Mouse (Mus musculus): Measurements from ENCODE around the gene Gpc5. TPM values are rescaled to one million over a fixed set of nuclear protein-coding genes. Genes with fewer than 3 reads are reported as not detected.

The Gpc5 gene
- polyA plus RNA-seq, 1 experiment from 2014 or later, result 15.4 TPM

DNA sequence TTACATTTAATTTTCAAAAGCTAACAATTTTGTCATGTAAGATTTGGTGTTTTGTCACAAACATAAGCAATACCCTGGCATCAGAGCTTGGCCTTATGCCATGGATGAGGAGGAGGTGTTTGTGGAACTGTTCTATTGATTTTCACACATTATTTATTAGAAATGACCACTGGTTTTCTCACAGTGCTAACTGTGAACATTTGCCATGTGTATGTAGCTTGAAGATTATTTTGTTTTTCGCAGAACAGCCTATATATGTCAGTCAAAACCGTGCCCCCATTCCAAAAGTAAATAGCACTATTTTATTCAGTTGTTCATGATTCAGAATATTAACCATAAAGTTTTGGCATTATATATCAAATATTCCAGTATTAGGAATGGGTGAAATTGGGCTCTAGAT, 1216.5 kb downstream of the Gpc5 start:
- no peaks in the 10 kb centered on the region for H3K4me1 ChIP-seq (ENCODE audit: control insufficient read depth, insufficient read depth, low read depth, low read length)
- H3K4me3 ChIP-seq (ENCODE audit: low read length), result no peak overlapping the region
- H3K4me2 ChIP-seq (ENCODE audit: low read length), result no peak overlapping the region
- H3K9me3 ChIP-seq (ENCODE audit: control insufficient read depth, low read length), result no peaks in the 10 kb centered on the region
- H3K27ac ChIP-seq (ENCODE audit: low read depth, low read length), result no peak overlapping the region
- no peak overlapping the region for H3K9ac ChIP-seq (ENCODE audit: low read depth, low read length)
- no peaks in the 10 kb centered on the region for H3K36me3 ChIP-seq (ENCODE audit: control insufficient read depth, insufficient read depth, low read length)
- H3K27me3 ChIP-seq (replicated peaks; ENCODE audit: control insufficient read depth, insufficient read depth, low read length), result no peaks in the 10 kb centered on the region
- WGBS, result 92% methylated on average over 2 of the region's 2 CpGs
- no peak for ATAC-seq

DNA sequence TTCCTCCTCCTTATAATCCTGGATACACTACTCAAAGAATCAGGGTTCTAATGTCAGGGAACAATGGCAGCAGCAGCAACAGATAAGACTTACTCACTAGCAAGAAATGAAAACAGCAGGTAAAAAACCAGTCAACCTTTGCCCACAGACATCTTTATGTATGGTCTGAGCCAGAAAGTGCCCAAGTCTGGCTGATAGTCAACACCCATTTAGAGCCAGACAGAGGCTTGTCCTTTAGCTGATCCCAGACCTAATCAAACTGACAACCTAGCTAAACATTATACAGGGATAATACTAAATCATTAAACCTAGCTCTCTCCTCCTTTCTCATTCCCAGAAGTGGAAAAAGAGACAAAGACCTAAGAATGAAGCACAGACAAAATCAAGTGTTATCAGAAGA, 1225.5 kb downstream of the Gpc5 start:
- Histone ChIP-seq H3K9ac (ENCODE audit: low read depth, low read length) (no peak overlapping the region), H3K4me3 (ENCODE audit: low read length) (no peak overlapping the region), H3K4me1 (ENCODE audit: control insufficient read depth, insufficient read depth, low read depth, low read length) (no peaks in the 10 kb centered on the region), H3K27ac (ENCODE audit: low read depth, low read length) (no peak overlapping the region), H3K36me3 (ENCODE audit: control insufficient read depth, insufficient read depth, low read length) (no peaks in the 10 kb centered on the region), H3K27me3 (replicated peaks; ENCODE audit: control insufficient read depth, insufficient read depth, low read length) (no peaks in the 10 kb centered on the region), H3K4me2 (ENCODE audit: low read length) (no peak overlapping the region), H3K9me3 (ENCODE audit: control insufficient read depth, low read length) (no peaks in the 10 kb centered on the region)
- no peak for ATAC-seq

GRCm38 (mm10) chr14:116336182-116336581, 1244.2 kb downstream of the Gpc5 start:
- WGBS, result 79% methylated on average over 4 of the region's 4 CpGs
- no peaks in the 10 kb centered on the region for H3K9me3 ChIP-seq (ENCODE audit: control insufficient read depth, low read length)
- no peak overlapping the region for H3K27ac ChIP-seq (ENCODE audit: low read depth, low read length)
- H3K4me1 ChIP-seq (ENCODE audit: control insufficient read depth, insufficient read depth, low read depth, low read length), result no peaks in the 10 kb centered on the region
- no peak overlapping the region for H3K9ac ChIP-seq (ENCODE audit: low read depth, low read length)
- H3K27me3 ChIP-seq (replicated peaks; ENCODE audit: control insufficient read depth, insufficient read depth, low read length), result no peaks in the 10 kb centered on the region
- ATAC-seq, result no peak
- no peak overlapping the region for H3K4me2 ChIP-seq (ENCODE audit: low read length)
- H3K36me3 ChIP-seq (ENCODE audit: control insufficient read depth, insufficient read depth, low read length), result no peaks in the 10 kb centered on the region
- no peak overlapping the region for H3K4me3 ChIP-seq (ENCODE audit: low read length)

- 80% methylated on average over 3 of the region's 3 CpGs for WGBS
- no peak overlapping the region for H3K4me2 ChIP-seq (ENCODE audit: low read length)
Observed at GRCm38 (mm10) chr14:116338395-116338794, 1246.4 kb downstream of the Gpc5 start.

DNA sequence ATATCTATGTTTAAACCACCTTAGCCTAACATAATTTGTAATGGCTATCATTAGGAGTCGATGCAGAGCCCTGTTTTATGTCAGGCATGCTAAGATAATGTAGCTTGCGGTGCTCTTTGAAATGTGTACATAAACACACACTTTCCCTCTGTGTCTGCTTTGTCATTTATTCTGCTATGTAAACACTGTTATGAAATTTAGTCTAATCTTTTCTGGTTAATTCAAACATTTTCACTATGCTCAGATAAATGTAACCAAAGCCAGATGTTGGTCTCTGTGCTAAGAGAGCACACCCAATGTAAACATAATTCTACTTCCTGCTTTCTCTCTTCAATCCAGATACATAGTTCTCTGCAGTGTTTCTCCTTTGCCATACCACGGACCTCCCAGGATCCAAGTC, 1256.5 kb downstream of the Gpc5 start:
- no peak overlapping the region for H3K4me3 ChIP-seq (ENCODE audit: low read length)
- H3K9ac ChIP-seq (ENCODE audit: low read depth, low read length), result no peak overlapping the region
- no peak overlapping the region for H3K4me2 ChIP-seq (ENCODE audit: low read length)
- 68% methylated on average over 3 of the region's 3 CpGs for WGBS
- no peaks in the 10 kb centered on the region for H3K9me3 ChIP-seq (ENCODE audit: control insufficient read depth, low read length)
- no peaks in the 10 kb centered on the region for H3K27me3 ChIP-seq (replicated peaks; ENCODE audit: control insufficient read depth, insufficient read depth, low read length)
- H3K27ac ChIP-seq (ENCODE audit: low read depth, low read length), result no peak overlapping the region
- no peaks in the 10 kb centered on the region for H3K4me1 ChIP-seq (ENCODE audit: control insufficient read depth, insufficient read depth, low read depth, low read length)
- no peaks in the 10 kb centered on the region for H3K36me3 ChIP-seq (ENCODE audit: control insufficient read depth, insufficient read depth, low read length)
- no peak for ATAC-seq

More at GRCm38 (mm10) chr14:116338395-116338794, 1246.4 kb downstream of the Gpc5 start:
- H3K36me3 ChIP-seq (ENCODE audit: control insufficient read depth, insufficient read depth, low read length), result no peaks in the 10 kb centered on the region
- no peaks in the 10 kb centered on the region for H3K4me1 ChIP-seq (ENCODE audit: control insufficient read depth, insufficient read depth, low read depth, low read length)
- H3K4me3 ChIP-seq (ENCODE audit: low read length), result no peak overlapping the region
- H3K9me3 ChIP-seq (ENCODE audit: control insufficient read depth, low read length), result no peaks in the 10 kb centered on the region
- no peak overlapping the region for H3K27ac ChIP-seq (ENCODE audit: low read depth, low read length)
- no peaks in the 10 kb centered on the region for H3K27me3 ChIP-seq (replicated peaks; ENCODE audit: control insufficient read depth, insufficient read depth, low read length)
- H3K9ac ChIP-seq (ENCODE audit: low read depth, low read length), result no peak overlapping the region
- no peak for ATAC-seq

GRCm38 (mm10) chr14:116384602-116385001, 1292.6 kb downstream of the Gpc5 start:
- H3K27ac ChIP-seq (ENCODE audit: low read depth, low read length), result no peak overlapping the region
- no peak for ATAC-seq
- H3K27me3 ChIP-seq (replicated peaks; ENCODE audit: control insufficient read depth, insufficient read depth, low read length), result no peaks in the 10 kb centered on the region
- no peak overlapping the region for H3K4me3 ChIP-seq (ENCODE audit: low read length)
- H3K9ac ChIP-seq (ENCODE audit: low read depth, low read length), result no peak overlapping the region
- H3K9me3 ChIP-seq (ENCODE audit: control insufficient read depth, low read length), result no peaks in the 10 kb centered on the region
- H3K4me2 ChIP-seq (ENCODE audit: low read length), result no peak overlapping the region
- WGBS, result 54% methylated on average over 2 of the region's 2 CpGs
- no peaks in the 10 kb centered on the region for H3K36me3 ChIP-seq (ENCODE audit: control insufficient read depth, insufficient read depth, low read length)
- no peaks in the 10 kb centered on the region for H3K4me1 ChIP-seq (ENCODE audit: control insufficient read depth, insufficient read depth, low read depth, low read length)

GRCm38 (mm10) chr14:116415511-116415910, 1323.5 kb downstream of the Gpc5 start:
- Histone ChIP-seq H3K9me3 (ENCODE audit: control insufficient read depth, low read length) (no peaks in the 10 kb centered on the region), H3K4me2 (ENCODE audit: low read length) (no peak overlapping the region), H3K9ac (ENCODE audit: low read depth, low read length) (no peak overlapping the region), H3K27ac (ENCODE audit: low read depth, low read length) (no peak overlapping the region), H3K4me1 (ENCODE audit: control insufficient read depth, insufficient read depth, low read depth, low read length) (no peaks in the 10 kb centered on the region), H3K27me3 (replicated peaks; ENCODE audit: control insufficient read depth, insufficient read depth, low read length) (no peaks in the 10 kb centered on the region), H3K4me3 (ENCODE audit: low read length) (no peak overlapping the region), H3K36me3 (ENCODE audit: control insufficient read depth, insufficient read depth, low read length) (no peaks in the 10 kb centered on the region)
- WGBS, result 82% methylated on average over 3 of the region's 3 CpGs
- no peak for ATAC-seq

DNA sequence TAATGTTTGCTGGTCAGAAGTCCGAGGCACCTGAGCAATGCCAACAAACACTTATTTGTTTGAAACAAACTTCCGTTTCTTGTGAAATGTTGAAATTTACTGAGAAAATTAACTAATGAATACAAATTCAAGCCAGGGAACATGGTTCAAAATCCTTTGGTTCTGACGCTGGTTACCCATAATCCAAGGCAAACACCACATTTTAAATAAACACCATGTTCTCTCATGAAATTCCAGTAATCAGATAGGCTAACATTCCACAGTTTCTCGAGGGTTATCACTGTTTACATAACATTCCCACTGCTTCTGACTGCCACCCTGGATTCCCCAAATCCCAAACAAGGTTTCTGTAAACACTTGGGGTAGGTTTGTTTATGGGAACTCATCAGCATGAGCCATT, 1356.2 kb downstream of the Gpc5 start:
- no peak overlapping the region for H3K9ac ChIP-seq (ENCODE audit: low read depth, low read length)
- ATAC-seq, result no peak
- H3K4me3 ChIP-seq (ENCODE audit: low read length), result no peak overlapping the region
- no peak overlapping the region for H3K4me2 ChIP-seq (ENCODE audit: low read length)
- H3K27ac ChIP-seq (ENCODE audit: low read depth, low read length), result no peak overlapping the region
- 68% methylated on average over 4 of the region's 4 CpGs for WGBS
- H3K36me3 ChIP-seq (ENCODE audit: control insufficient read depth, insufficient read depth, low read length), result no peaks in the 10 kb centered on the region
- no peaks in the 10 kb centered on the region; the same call in 1 of the 2 replicates for H3K9me3 ChIP-seq (ENCODE audit: control insufficient read depth, low read length)
- no peaks in the 10 kb centered on the region for H3K4me1 ChIP-seq (ENCODE audit: control insufficient read depth, insufficient read depth, low read depth, low read length)
- no peaks in the 10 kb centered on the region for H3K27me3 ChIP-seq (replicated peaks; ENCODE audit: control insufficient read depth, insufficient read depth, low read length)

GRCm38 (mm10) chr14:116453356-116453755, 1361.3 kb downstream of the Gpc5 start:
- WGBS, result 73% methylated on average over 3 of the region's 3 CpGs
- Histone ChIP-seq H3K27me3 (replicated peaks; ENCODE audit: control insufficient read depth, insufficient read depth, low read length) (no peaks in the 10 kb centered on the region), H3K4me3 (ENCODE audit: low read length) (no peak overlapping the region), H3K9ac (ENCODE audit: low read depth, low read length) (no peak overlapping the region), H3K4me2 (ENCODE audit: low read length) (no peak overlapping the region), H3K36me3 (ENCODE audit: control insufficient read depth, insufficient read depth, low read length) (no peaks in the 10 kb centered on the region), H3K9me3 (ENCODE audit: control insufficient read depth, low read length) (no peaks in the 10 kb centered on the region), H3K4me1 (ENCODE audit: control insufficient read depth, insufficient read depth, low read depth, low read length) (no peaks in the 10 kb centered on the region), H3K27ac (ENCODE audit: low read depth, low read length) (no peak overlapping the region)
- ATAC-seq, result no peak

GRCm38 (mm10) chr14:116456211-116456610, 1364.2 kb downstream of the Gpc5 start:
- no peaks in the 10 kb centered on the region for H3K9me3 ChIP-seq (ENCODE audit: control insufficient read depth, low read length)
- 57% methylated on average over 4 of the region's 4 CpGs for WGBS
- H3K27me3 ChIP-seq (replicated peaks; ENCODE audit: control insufficient read depth, insufficient read depth, low read length), result no peaks in the 10 kb centered on the region
- no peak overlapping the region for H3K4me2 ChIP-seq (ENCODE audit: low read length)
- H3K36me3 ChIP-seq (ENCODE audit: control insufficient read depth, insufficient read depth, low read length), result no peaks in the 10 kb centered on the region
- no peaks in the 10 kb centered on the region for H3K4me1 ChIP-seq (ENCODE audit: control insufficient read depth, insufficient read depth, low read depth, low read length)
- H3K27ac ChIP-seq (ENCODE audit: low read depth, low read length), result no peak overlapping the region
- no peak overlapping the region for H3K9ac ChIP-seq (ENCODE audit: low read depth, low read length)
- no peak overlapping the region for H3K4me3 ChIP-seq (ENCODE audit: low read length)
- ATAC-seq, result no peak

Data from hindbrain, embryonic 16.5 days (tissue).